8 mouse cellular contexts compared by ENCODE assay signal in genomic region chr8:81452082-81452481, GRCm38 (mm10).
A peak's percentile ranks its signal among the peaks of the same experiment; 100 is the strongest.
DNase-seq lines count a peak whose midpoint lies in the region; ATAC-seq lines count a peak whose summit lies in the region.

No protein-coding gene starts in this region.

- H3K4me2 ChIP-seq in kidney, embryonic 16.5 days (replicated peaks; ENCODE audit: low read depth, low read length) = no peak overlapping the region
- no peak overlapping the region for H3K4me2 ChIP-seq in midbrain, embryonic 12.5 days (replicated peaks)

- no peaks in the 10 kb centered on the region for H3K36me3 ChIP-seq in kidney, embryonic 16.5 days (ENCODE audit: insufficient read depth, low read length)
- H3K36me3 ChIP-seq in midbrain, embryonic 12.5 days = no peaks in the 10 kb centered on the region

- no peak for ATAC-seq in kidney, embryonic 16.5 days (ENCODE audit: low FRiP score, low TSS enrichment)
- peak; percentile 44; the same call in 1 of the 2 replicates for ATAC-seq in midbrain, embryonic 12.5 days (ENCODE audit: low FRiP score, low read depth)
- ATAC-seq in monocyte, adult 5-6 weeks (replicated peaks; ENCODE audit: insufficient number of reproducible peaks, low FRiP score, low TSS enrichment, poor library complexity, severe bottlenecking) = no peak
- ATAC-seq in granulocyte monocyte progenitor cell, adult 5-6 weeks (replicated peaks; ENCODE audit: poor library complexity, severe bottlenecking) = no peak

- H3K4me1 ChIP-seq in kidney, embryonic 16.5 days (ENCODE audit: insufficient read depth, low read length) = no peaks in the 10 kb centered on the region
- H3K4me1 ChIP-seq in midbrain, embryonic 12.5 days = peaks cover 5% of the 10 kb centered on the region; the same call in 1 of the 2 replicates

- no peak overlapping the region for H3K9ac ChIP-seq in kidney, embryonic 16.5 days (replicated peaks; ENCODE audit: low read length)
- H3K9ac ChIP-seq in midbrain, embryonic 12.5 days (replicated peaks) = no peak overlapping the region

- H3K4me3 ChIP-seq in kidney, embryonic 16.5 days (ENCODE audit: low read length) = no peak overlapping the region
- H3K4me3 ChIP-seq in midbrain, embryonic 12.5 days = no peak overlapping the region

- DNase-seq in kidney, adult 8-10 months = peak; percentile 23 to 45
- DNase-seq in embryo, embryonic 10.5 days (ENCODE audit: low spot score) = peak; percentile 51
- DNase-seq in frontal cortex, adult 2 months (ENCODE audit: extremely low spot score in 1 of 2, low spot score in 1 of 2) = peak; percentile 7 to 13
- no peak for DNase-seq in spleen, postnatal 14 days (ENCODE audit: low spot score in 2 of 2)

- H3K27me3 ChIP-seq in kidney, embryonic 16.5 days (ENCODE audit: insufficient read depth, low read length) = no peaks in the 10 kb centered on the region
- H3K27me3 ChIP-seq in midbrain, embryonic 12.5 days = no peaks in the 10 kb centered on the region

- 53% methylated on average over 6 of the region's 6 CpGs for WGBS in kidney, embryonic 16.5 days
- WGBS in midbrain, embryonic 12.5 days = 38% methylated on average over 6 of the region's 6 CpGs

- no peaks in the 10 kb centered on the region for H3K9me3 ChIP-seq in kidney, embryonic 16.5 days (ENCODE audit: low read length)
- H3K9me3 ChIP-seq in midbrain, embryonic 12.5 days = no peaks in the 10 kb centered on the region

- H3K27ac ChIP-seq in kidney, embryonic 16.5 days (ENCODE audit: low read length) = no peak overlapping the region
- H3K27ac ChIP-seq in midbrain, embryonic 12.5 days (replicated peaks) = no peak overlapping the region

Comparison
In these comparisons a context has a peak if more than half of its experiments do, and no peak if none do; other contexts are left out.
1. DNase-seq: peak in kidney, adult 8-10 months (2 of 2), embryo, embryonic 10.5 days (single experiment) and frontal cortex, adult 2 months (2 of 2); none in spleen, postnatal 14 days (0 of 2).